Mouse (Mus musculus) forebrain, embryonic 15.5 days (tissue): Measurements from ENCODE around the gene Tenm4. TPM values are rescaled to one million over a fixed set of nuclear protein-coding genes. Genes with fewer than 3 reads are reported as not detected.

Experiments used
- ATAC-seq: fragments of 200-750 bp; cut with Nextera tagmentation; replicated peaks from 2 replicates; pipeline ENCODE4 v1.8.0; 2017; ENCODE audit warnings: mild to moderate bottlenecking, moderate TSS enrichment, moderate library complexity
- H3K27ac ChIP-seq: fragments of 300-500 bp; sonication (generic); replicated peaks from 2 replicates; pipeline ENCODE4 v1.5.1; 2015; ENCODE audit warnings: mild to moderate bottlenecking, inconsistent platforms
- H3K27me3 ChIP-seq: fragments of 300-500 bp; sonication (generic); 2 replicates; pipeline ENCODE4 v1.6.1; 2015; ENCODE audit warnings: inconsistent platforms
- H3K36me3 ChIP-seq: fragments of 300-500 bp; sonication (generic); 2 replicates; pipeline ENCODE4 v1.6.1; 2015; ENCODE audit warnings: mild to moderate bottlenecking, inconsistent platforms
- H3K4me1 ChIP-seq: fragments of 300-500 bp; sonication (generic); 2 replicates; pipeline ENCODE4 v1.6.1; 2015; ENCODE audit warnings: inconsistent platforms
- H3K4me2 ChIP-seq: fragments of 300-500 bp; sonication (generic); replicated peaks from 2 replicates; pipeline ENCODE4 v1.6.1; 2015; ENCODE audit warnings: mild to moderate bottlenecking, inconsistent platforms
- H3K4me3 ChIP-seq: fragments of 300-500 bp; sonication (generic); 2 replicates; pipeline ENCODE4 v1.5.1; 2015; ENCODE audit warnings: mild to moderate bottlenecking, inconsistent platforms
- H3K9ac ChIP-seq: fragments of 300-500 bp; sonication (generic); replicated peaks from 2 replicates; pipeline ENCODE4 v1.6.1; 2015; ENCODE audit warnings: mild to moderate bottlenecking, inconsistent platforms
- H3K9me3 ChIP-seq: fragments of 300-500 bp; sonication (generic); 2 replicates; pipeline ENCODE4 v1.6.1; 2016; ENCODE audit warnings: inconsistent platforms
- WGBS: fragments of 180-500 bp; shearing (Covaris S2); methylation state at CpG from one replicate; pipeline ENCODE4 v1.1.7; 2015; ENCODE audit warnings: mixed read lengths; 5-methylcytosine and 5-hydroxymethylcytosine counted together
- polyA plus RNA-seq: library from polyadenylated mRNA; unstranded; fragments of >200 nt; fragmentation: Nextera tagmentation; extraction: Ambion mirVana; gene quantifications from 2 replicates; pipeline ENCODE4 v1.2.1, GENCODE M21; 2015

The Tenm4 gene
- polyA plus RNA-seq, 1 experiment from 2014 or later = 103 TPM

- Histone ChIP-seq H3K27ac (no peak overlapping the region), H3K9ac (no peak overlapping the region), H3K36me3 (no peaks in the 10 kb centered on the region), H3K4me2 (no peak overlapping the region), H3K4me1 (peaks cover 22% of the 10 kb centered on the region), H3K27me3 (no peaks in the 10 kb centered on the region), H3K4me3 (no peak overlapping the region), H3K9me3 (no peaks in the 10 kb centered on the region)
- WGBS = 81% methylated on average over 3 of the region's 3 CpGs
- no peak for ATAC-seq
Measured at GRCm38 (mm10) chr7:96207071-96207470, 36.0 kb downstream of the Tenm4 start.

GRCm38 (mm10) chr7:96209783-96210524, 38.9 kb downstream of the Tenm4 start:
- WGBS = under 1% methylated on average over 74 of the region's 75 CpGs
- peak; percentile 73 for ATAC-seq

GRCm38 (mm10) chr7:96210525-96211369, 39.7 kb downstream of the Tenm4 start:
- H3K9ac ChIP-seq = peak overlapping the region; percentile 97
- H3K9me3 ChIP-seq = no peaks in the 10 kb centered on the region
- H3K4me2 ChIP-seq = peak overlapping the region; percentile 95
- H3K27me3 ChIP-seq = no peaks in the 10 kb centered on the region
- peak overlapping the region; percentile 98 for H3K27ac ChIP-seq
- H3K36me3 ChIP-seq = no peaks in the 10 kb centered on the region
- ATAC-seq = peak; percentile 57
- peaks cover 35% of the 10 kb centered on the region for H3K4me1 ChIP-seq
- under 1% methylated on average over 62 of the region's 62 CpGs for WGBS
- peak overlapping the region; percentile 81 for H3K4me3 ChIP-seq

More at GRCm38 (mm10) chr7:96209783-96210524, 38.9 kb downstream of the Tenm4 start:
- no peaks in the 10 kb centered on the region for H3K9me3 ChIP-seq
- no peaks in the 10 kb centered on the region for H3K36me3 ChIP-seq
- peak overlapping the region; percentile 81 for H3K4me3 ChIP-seq
- H3K4me1 ChIP-seq = peaks cover 36% of the 10 kb centered on the region
- H3K27me3 ChIP-seq = no peaks in the 10 kb centered on the region
- H3K27ac ChIP-seq = peak overlapping the region; percentile 98
- H3K4me2 ChIP-seq = peak overlapping the region; percentile 95
- peak overlapping the region; percentile 97 for H3K9ac ChIP-seq

GRCm38 (mm10) chr7:96211618-96212021, 40.6 kb downstream of the Tenm4 start:
- ATAC-seq = no peak
- peak overlapping the region; percentile 81 for H3K4me3 ChIP-seq
- peak overlapping the region; percentile 95 for H3K4me2 ChIP-seq
- under 1% methylated on average over 17 of the region's 17 CpGs for WGBS
- H3K27ac ChIP-seq = peak overlapping the region; percentile 98
- peaks cover 44% of the 10 kb centered on the region for H3K4me1 ChIP-seq
- no peaks in the 10 kb centered on the region for H3K27me3 ChIP-seq
- no peaks in the 10 kb centered on the region for H3K36me3 ChIP-seq
- no peaks in the 10 kb centered on the region for H3K9me3 ChIP-seq
- peak overlapping the region; percentile 97 for H3K9ac ChIP-seq

- H3K4me1 ChIP-seq = peaks cover 46% of the 10 kb centered on the region
- peak overlapping the region; percentile 97 for H3K9ac ChIP-seq
- no peaks in the 10 kb centered on the region for H3K9me3 ChIP-seq
- H3K4me3 ChIP-seq = peak overlapping the region; percentile 81
- peak overlapping the region; percentile 98 for H3K27ac ChIP-seq
- WGBS = under 1% methylated on average over 9 of the region's 9 CpGs
- H3K4me2 ChIP-seq = peak overlapping the region; percentile 95
- no peak for ATAC-seq
- H3K36me3 ChIP-seq = no peaks in the 10 kb centered on the region
- H3K27me3 ChIP-seq = no peaks in the 10 kb centered on the region
Measured at GRCm38 (mm10) chr7:96212224-96212591, 41.2 kb downstream of the Tenm4 start.

- peak overlapping the region; percentile 81 for H3K4me3 ChIP-seq
- peak; percentile 20 for ATAC-seq
- H3K36me3 ChIP-seq = no peaks in the 10 kb centered on the region
- WGBS = under 1% methylated on average over 48 of the region's 48 CpGs
- peaks cover 49% of the 10 kb centered on the region for H3K4me1 ChIP-seq
- no peaks in the 10 kb centered on the region for H3K9me3 ChIP-seq
- H3K27me3 ChIP-seq = no peaks in the 10 kb centered on the region
- H3K4me2 ChIP-seq = peak overlapping the region; percentile 95
- H3K27ac ChIP-seq = peak overlapping the region; percentile 98
- peak overlapping the region; percentile 97 for H3K9ac ChIP-seq
Measured at GRCm38 (mm10) chr7:96212592-96213541, 41.8 kb downstream of the Tenm4 start.

- ATAC-seq = no peak
- H3K4me1 ChIP-seq = peaks cover 56% of the 10 kb centered on the region
- H3K4me2 ChIP-seq = peak overlapping the region; percentile 95
- no peaks in the 10 kb centered on the region for H3K36me3 ChIP-seq
- 5% methylated on average over 8 of the region's 10 CpGs for WGBS
- H3K4me3 ChIP-seq = peak overlapping the region; percentile 81
- H3K27me3 ChIP-seq = no peaks in the 10 kb centered on the region
- peak overlapping the region; percentile 97 for H3K9ac ChIP-seq
- H3K9me3 ChIP-seq = no peaks in the 10 kb centered on the region
- H3K27ac ChIP-seq = peak overlapping the region; percentile 98
Measured at GRCm38 (mm10) chr7:96213741-96214140, 42.7 kb downstream of the Tenm4 start.

- no peak for ATAC-seq
Measured at GRCm38 (mm10) chr7:96214876-96215275, 43.8 kb downstream of the Tenm4 start.

GRCm38 (mm10) chr7:96215894-96216509, 45.0 kb downstream of the Tenm4 start:
- Histone ChIP-seq H3K9ac (no peak overlapping the region), H3K27me3 (no peaks in the 10 kb centered on the region), H3K36me3 (no peaks in the 10 kb centered on the region), H3K9me3 (no peaks in the 10 kb centered on the region), H3K4me3 (no peak overlapping the region), H3K27ac (no peak overlapping the region), H3K4me2 (no peak overlapping the region), H3K4me1 (peaks cover 54% of the 10 kb centered on the region)
- ATAC-seq = no peak
- WGBS = 75% methylated on average over 5 of the region's 5 CpGs

More at GRCm38 (mm10) chr7:96214876-96215275, 43.8 kb downstream of the Tenm4 start:
- H3K27ac ChIP-seq = peak overlapping the region; percentile 98
- no peak overlapping the region for H3K9ac ChIP-seq
- peak overlapping the region; percentile 95 for H3K4me2 ChIP-seq
- H3K4me3 ChIP-seq = peak overlapping the region; percentile 81; the same call in 1 of the 2 replicates
- 41% methylated on average over 2 of the region's 2 CpGs for WGBS
- H3K36me3 ChIP-seq = no peaks in the 10 kb centered on the region
- H3K27me3 ChIP-seq = no peaks in the 10 kb centered on the region
- H3K9me3 ChIP-seq = no peaks in the 10 kb centered on the region
- peaks cover 46% of the 10 kb centered on the region for H3K4me1 ChIP-seq

- Histone ChIP-seq H3K27ac (no peak overlapping the region), H3K4me1 (peaks cover 42% of the 10 kb centered on the region), H3K9ac (no peak overlapping the region), H3K4me3 (no peak overlapping the region), H3K4me2 (no peak overlapping the region), H3K9me3 (no peaks in the 10 kb centered on the region), H3K27me3 (no peaks in the 10 kb centered on the region), H3K36me3 (no peaks in the 10 kb centered on the region)
- no peak for ATAC-seq
- WGBS = 69% methylated on average over 2 of the region's 2 CpGs
Measured at GRCm38 (mm10) chr7:96219386-96219785, 48.3 kb downstream of the Tenm4 start.

- no peaks in the 10 kb centered on the region for H3K27me3 ChIP-seq
- H3K4me1 ChIP-seq = peaks cover 31% of the 10 kb centered on the region
- H3K27ac ChIP-seq = 0 out of 2 replicates have a peak overlapping the region, but pooled peaks have one; percentile 35
- no peak overlapping the region for H3K4me3 ChIP-seq
- ATAC-seq = peak; percentile 51; the same call in 1 of the 2 replicates
- H3K9ac ChIP-seq = no peak overlapping the region
- no peaks in the 10 kb centered on the region for H3K9me3 ChIP-seq
- 61% methylated on average over 5 of the region's 5 CpGs for WGBS
- no peak overlapping the region for H3K4me2 ChIP-seq
- H3K36me3 ChIP-seq = no peaks in the 10 kb centered on the region
Measured at GRCm38 (mm10) chr7:96220647-96221046, 49.6 kb downstream of the Tenm4 start.
